19 mouse cellular contexts compared by ENCODE assay signal in genomic region chr1:170657643-170658314, GRCm38 (mm10). TPM values are rescaled to one million over a fixed set of nuclear protein-coding genes. Genes with fewer than 3 reads are reported as not detected.
DNase-seq lines count a peak whose midpoint lies in the region; ATAC-seq and TF ChIP-seq lines count a peak whose summit lies in the region.
"Had no signal": no experiment of that assay in that cellular context is flagged by ENCODE, and none has a peak within 500 bp of the region (broad histone marks: within the 10 kb centered on the region; RNA-seq: fewer than 3 reads in every experiment).

No protein-coding gene starts in this region.

- H3K4me2 ChIP-seq in forebrain, embryonic 12.5 days = no peak overlapping the region
- no peak overlapping the region for H3K4me2 ChIP-seq in forebrain, postnatal 0 days (ENCODE audit: low read depth)
- no peak overlapping the region for H3K4me2 ChIP-seq in midbrain, embryonic 11.5 days
- H3K4me2 ChIP-seq in midbrain, embryonic 16.5 days (ENCODE audit: low read length) = no peak overlapping the region
- H3K4me2 ChIP-seq in hindbrain, embryonic 12.5 days (replicated peaks) = no peak overlapping the region
- peak overlapping the region; percentile 48 for H3K4me2 ChIP-seq in myocyte (ENCODE audit: low read depth)
- H3K4me2 ChIP-seq: heart, embryonic 12.5 days; limb, embryonic 15.5 days had no signal

- no peak overlapping the region for H3K4me3 ChIP-seq in forebrain, embryonic 12.5 days (replicated peaks)
- no peak overlapping the region for H3K4me3 ChIP-seq in forebrain, postnatal 0 days (ENCODE audit: low read depth, low read length)
- no peak overlapping the region for H3K4me3 ChIP-seq in midbrain, embryonic 11.5 days (ENCODE audit: low read depth, low read length)
- no peak overlapping the region for H3K4me3 ChIP-seq in midbrain, embryonic 16.5 days (ENCODE audit: low read depth, low read length)
- no peak overlapping the region for H3K4me3 ChIP-seq in hindbrain, embryonic 12.5 days
- H3K4me3 ChIP-seq in myocyte = no peak overlapping the region
- H3K4me3 ChIP-seq: heart, embryonic 12.5 days; limb, embryonic 15.5 days had no signal

- no peak for TF ChIP-seq POLR2A in myocyte (IDR thresholded peaks at IDR 0.05; ENCODE audit: insufficient read length, low read depth)

- peak overlapping the region; percentile 31; the same call in 1 of the 2 replicates for H3K27ac ChIP-seq in forebrain, embryonic 12.5 days
- H3K27ac ChIP-seq in forebrain, postnatal 0 days (ENCODE audit: low read depth, low read length) = no peak overlapping the region
- no peak overlapping the region for H3K27ac ChIP-seq in midbrain, embryonic 11.5 days (ENCODE audit: low read depth, low read length)
- H3K27ac ChIP-seq in midbrain, embryonic 16.5 days (ENCODE audit: low read length) = no peak overlapping the region
- H3K27ac ChIP-seq in hindbrain, embryonic 12.5 days = no peak overlapping the region
- H3K27ac ChIP-seq: limb, embryonic 15.5 days; macrophage had no signal

- no peak for TF ChIP-seq CTCF in forebrain, postnatal 0 days (IDR thresholded peaks at IDR 0.05; ENCODE audit: low read depth)

- no peak overlapping the region for H3ac ChIP-seq in myocyte (ENCODE audit: control insufficient read depth, insufficient read length)

- H3K79me2 ChIP-seq in myocyte (ENCODE audit: control insufficient read depth, insufficient read depth) = no peaks in the 10 kb centered on the region

- no peak overlapping the region for H3K9ac ChIP-seq in forebrain, embryonic 12.5 days
- H3K9ac ChIP-seq in forebrain, postnatal 0 days = no peak overlapping the region
- peak overlapping the region; percentile 36 for H3K9ac ChIP-seq in midbrain, embryonic 11.5 days (ENCODE audit: low read length)
- H3K9ac ChIP-seq in midbrain, embryonic 16.5 days (ENCODE audit: low read depth, low read length) = no peak overlapping the region
- H3K9ac ChIP-seq in hindbrain, embryonic 12.5 days = no peak overlapping the region
- H3K9ac ChIP-seq: heart, embryonic 12.5 days; limb, embryonic 15.5 days had no signal

- 51% methylated on average over 13 of the region's 13 CpGs for WGBS in forebrain, embryonic 12.5 days
- 59% methylated on average over 13 of the region's 13 CpGs for WGBS in forebrain, postnatal 0 days
- WGBS in midbrain, embryonic 11.5 days = 46% methylated on average over 13 of the region's 13 CpGs
- 40% methylated on average over 13 of the region's 13 CpGs for WGBS in midbrain, embryonic 16.5 days
- 47% methylated on average over 13 of the region's 13 CpGs for WGBS in hindbrain, embryonic 12.5 days

- no peaks in the 10 kb centered on the region for H3K9me3 ChIP-seq in forebrain, embryonic 12.5 days
- no peaks in the 10 kb centered on the region for H3K9me3 ChIP-seq in forebrain, postnatal 0 days (ENCODE audit: low read length)
- H3K9me3 ChIP-seq in midbrain, embryonic 11.5 days (ENCODE audit: control insufficient read depth, low read length) = no peaks in the 10 kb centered on the region
- H3K9me3 ChIP-seq in midbrain, embryonic 16.5 days (replicated peaks; ENCODE audit: control insufficient read depth, low read length, poor library complexity, severe bottlenecking) = no peaks in the 10 kb centered on the region
- no peaks in the 10 kb centered on the region for H3K9me3 ChIP-seq in hindbrain, embryonic 12.5 days (replicated peaks)
- H3K9me3 ChIP-seq: heart, embryonic 12.5 days; limb, embryonic 15.5 days had no signal

- H3K4me1 ChIP-seq in forebrain, embryonic 12.5 days = peaks cover 30% of the 10 kb centered on the region
- H3K4me1 ChIP-seq in forebrain, postnatal 0 days (ENCODE audit: insufficient read depth) = peaks cover 6% of the 10 kb centered on the region; the same call in 1 of the 2 replicates
- H3K4me1 ChIP-seq in midbrain, embryonic 11.5 days (ENCODE audit: control insufficient read depth, insufficient read depth, low read length) = peaks cover 16% of the 10 kb centered on the region
- no peaks in the 10 kb centered on the region for H3K4me1 ChIP-seq in midbrain, embryonic 16.5 days (ENCODE audit: control insufficient read depth, insufficient read depth, low read length)
- H3K4me1 ChIP-seq in hindbrain, embryonic 12.5 days = peaks cover 20% of the 10 kb centered on the region

- 0 out of 2 replicates have a peak, but pooled peaks have one; percentile 30 for ATAC-seq in forebrain, embryonic 12.5 days (ENCODE audit: low FRiP score)
- ATAC-seq in forebrain, postnatal 0 days = no peak
- peak; percentile 72 for ATAC-seq in midbrain, embryonic 11.5 days (ENCODE audit: low FRiP score)
- ATAC-seq in midbrain, embryonic 16.5 days = no peak
- 0 out of 2 replicates have a peak, but pooled peaks have one; percentile 26 for ATAC-seq in hindbrain, embryonic 12.5 days (ENCODE audit: low FRiP score)
- ATAC-seq in CD4-positive, CD25-positive, alpha-beta regulatory T cell, adult 4 months = no peak

- no peak for DNase-seq in forebrain, postnatal 0 days
- DNase-seq in midbrain, embryonic 11.5 days (ENCODE audit: low spot score, missing footprints) = peak; percentile 90
- DNase-seq in layer of hippocampus, adult 8-10 months (ENCODE audit: low spot score in 2 of 2) = no peak
- DNase-seq: cerebellum, adult 11 months; cerebellum, postnatal 25 days; gastrocnemius, postnatal 10 days; kidney, adult 18-20 months; kidney, postnatal 36 days; layer of hippocampus, postnatal 36 days; lung, adult 2 months; thymus, adult 2 months had no signal

- H3K27me3 ChIP-seq in forebrain, embryonic 12.5 days = no peaks in the 10 kb centered on the region
- H3K27me3 ChIP-seq in forebrain, postnatal 0 days (ENCODE audit: insufficient read depth, low read length) = no peaks in the 10 kb centered on the region
- no peaks in the 10 kb centered on the region for H3K27me3 ChIP-seq in midbrain, embryonic 11.5 days (ENCODE audit: control insufficient read depth, insufficient read depth, low read length)
- no peaks in the 10 kb centered on the region for H3K27me3 ChIP-seq in midbrain, embryonic 16.5 days (ENCODE audit: control insufficient read depth, insufficient read depth, low read depth, low read length)
- no peaks in the 10 kb centered on the region for H3K27me3 ChIP-seq in hindbrain, embryonic 12.5 days
- H3K27me3 ChIP-seq in myocyte (ENCODE audit: control insufficient read depth, insufficient read depth, insufficient read length) = no peaks in the 10 kb centered on the region
- H3K27me3 ChIP-seq: heart, embryonic 12.5 days; limb, embryonic 15.5 days had no signal

- no peaks in the 10 kb centered on the region for H3K36me3 ChIP-seq in forebrain, embryonic 12.5 days (replicated peaks)
- H3K36me3 ChIP-seq in forebrain, postnatal 0 days (ENCODE audit: insufficient read depth) = peaks cover 7% of the 10 kb centered on the region; the same call in 1 of the 2 replicates
- H3K36me3 ChIP-seq in midbrain, embryonic 11.5 days (ENCODE audit: control insufficient read depth, insufficient read depth, low read length) = no peaks in the 10 kb centered on the region
- no peaks in the 10 kb centered on the region for H3K36me3 ChIP-seq in midbrain, embryonic 16.5 days (ENCODE audit: control insufficient read depth, insufficient read depth, low read length)
- 0 out of 2 replicates have a peak, but pooled peaks cover 4% of the 10 kb centered on the region for H3K36me3 ChIP-seq in hindbrain, embryonic 12.5 days
- H3K36me3 ChIP-seq in myocyte (ENCODE audit: control insufficient read depth, insufficient read depth) = peaks cover 8% of the 10 kb centered on the region

TF ChIP-seq in myocyte, 11 proteins besides CTCF, POLR2A, EP300 and RAD21:
- TF ChIP-seq SRF (IDR thresholded peaks at IDR 0.05; ENCODE audit: control insufficient read depth, insufficient read length, low read depth) = no peak
- no peak for TF ChIP-seq CEBPB (IDR thresholded peaks at IDR 0.05; ENCODE audit: insufficient read depth, poor library complexity, severe bottlenecking)
- TF ChIP-seq E2F4 (IDR thresholded peaks at IDR 0.05; ENCODE audit: insufficient read depth) = no peak
- no peak for TF ChIP-seq TCF12 (IDR thresholded peaks at IDR 0.05; ENCODE audit: insufficient read depth, poor library complexity, severe bottlenecking)
- no peak for TF ChIP-seq POLR2AphosphoS2 (IDR thresholded peaks at IDR 0.05; ENCODE audit: insufficient read length, low read depth)
- TF ChIP-seq MYOD1 (IDR thresholded peaks at IDR 0.05; ENCODE audit: control insufficient read depth in 1 of 3, insufficient read length in 2 of 3, low read depth in 2 of 3) = peak; percentile 5 to 75 (median 40)
- TF ChIP-seq REST (IDR thresholded peaks at IDR 0.05; ENCODE audit: insufficient read depth, insufficient read length) = no peak
- TF ChIP-seq MYOG (IDR thresholded peaks at IDR 0.05; ENCODE audit: control insufficient read depth in 1 of 3, insufficient read depth in 1 of 3, insufficient read length in 2 of 3, low read depth in 2 of 3) = peak in 2 of 3 experiments; percentile 39 to 67
- no peak for TF ChIP-seq MAX (IDR thresholded peaks at IDR 0.05; ENCODE audit: low read depth)
- TF ChIP-seq TCF3 (IDR thresholded peaks at IDR 0.05; ENCODE audit: insufficient read length, low read depth) = no peak

RNA-seq across cellular contexts. Expression of gene Olfml2b, which starts 13.4 kb away (rescaled TPM):
- polyA plus RNA-seq in forebrain, embryonic 12.5 days (2016; fragmentation: Nextera tagmentation; extraction: Ambion mirVana) = 6.1 and 6.5 TPM in 2 replicates
- 11.6 and 13.1 TPM in 2 replicates for total RNA-seq in forebrain, postnatal 0 days (2014; rRNA removed)
- polyA plus RNA-seq in forebrain, postnatal 0 days (2015; fragmentation: Nextera tagmentation; extraction: Ambion mirVana) = 6.5 and 7.9 TPM in 2 replicates
- polyA plus RNA-seq in midbrain, embryonic 11.5 days (2014; fragmentation: Nextera tagmentation; extraction: Ambion mirVana) = 5.1 and 5.8 TPM in 2 replicates
- polyA plus RNA-seq in midbrain, embryonic 16.5 days (2015; fragmentation: Nextera tagmentation; extraction: Ambion mirVana) = 4.2 and 5.1 TPM in 2 replicates
- polyA plus RNA-seq in hindbrain, embryonic 12.5 days (2016; fragmentation: Nextera tagmentation; extraction: Ambion mirVana) = 8.0 and 10.4 TPM in 2 replicates
- polyA plus RNA-seq in myocyte (2012; fragmentation: generic; extraction: Trizol) = 69.0 TPM
- not detected for polyA plus RNA-seq in CD4-positive, CD25-positive, alpha-beta regulatory T cell, adult 4 months (2017; shearing (Covaris generic))
- 10 to 100 TPM; 30.1 to 35.7 (median 33.2) TPM for total RNA-seq in layer of hippocampus, adult 8-10 months (2022)

Comparison
In these comparisons a context has a peak if more than half of its experiments do, and no peak if none do; other contexts are left out.
1. ATAC-seq: peak in forebrain, embryonic 12.5 days (single experiment), midbrain, embryonic 11.5 days (single experiment) and hindbrain, embryonic 12.5 days (single experiment); none in forebrain, postnatal 0 days (single experiment), midbrain, embryonic 16.5 days (single experiment) and CD4-positive, CD25-positive, alpha-beta regulatory T cell, adult 4 months (single experiment).